Mouse (Mus musculus) E14TG2a.4 (cell line): ENCODE results near the gene Grwd1.

Source experiments
- H3K27me3 ChIP-seq: 2 replicates; pipeline ENCODE4 v1.6.1; 2014; ENCODE audit warnings: low read length, control low read depth; ENCODE audit not compliant: insufficient read depth
- H3K36me3 ChIP-seq: 2 replicates; pipeline ENCODE4 v1.6.1; 2014; ENCODE audit warnings: low read length, control low read depth; ENCODE audit not compliant: insufficient read depth
- H3K4me1 ChIP-seq: replicated peaks from 2 replicates; pipeline ENCODE4 v1.6.1; 2014; ENCODE audit warnings: low read depth, low read length, control low read depth
- H3K4me3 ChIP-seq: replicated peaks from 2 replicates; pipeline ENCODE4 v1.5.1; 2014; ENCODE audit warnings: mild to moderate bottlenecking, low read length
- H3K9me3 ChIP-seq: 2 replicates; pipeline ENCODE4 v1.6.1; 2014; ENCODE audit warnings: low read length, control low read depth
- CTCF ChIP-seq: conservative IDR thresholded peaks from 2 replicates; pipeline ENCODE4 v1.5.1; 2014; ENCODE audit warnings: low read length
- NANOG ChIP-seq: IDR thresholded peaks from 2 replicates; pipeline ENCODE4 v1.6.1; 2014; ENCODE audit warnings: borderline replicate concordance, low read length, mixed read lengths
- POU5F1 ChIP-seq: IDR thresholded peaks from 2 replicates; pipeline ENCODE4 v1.6.1; 2014; ENCODE audit warnings: low read length, borderline replicate concordance

Grwd1 gene

DNA sequence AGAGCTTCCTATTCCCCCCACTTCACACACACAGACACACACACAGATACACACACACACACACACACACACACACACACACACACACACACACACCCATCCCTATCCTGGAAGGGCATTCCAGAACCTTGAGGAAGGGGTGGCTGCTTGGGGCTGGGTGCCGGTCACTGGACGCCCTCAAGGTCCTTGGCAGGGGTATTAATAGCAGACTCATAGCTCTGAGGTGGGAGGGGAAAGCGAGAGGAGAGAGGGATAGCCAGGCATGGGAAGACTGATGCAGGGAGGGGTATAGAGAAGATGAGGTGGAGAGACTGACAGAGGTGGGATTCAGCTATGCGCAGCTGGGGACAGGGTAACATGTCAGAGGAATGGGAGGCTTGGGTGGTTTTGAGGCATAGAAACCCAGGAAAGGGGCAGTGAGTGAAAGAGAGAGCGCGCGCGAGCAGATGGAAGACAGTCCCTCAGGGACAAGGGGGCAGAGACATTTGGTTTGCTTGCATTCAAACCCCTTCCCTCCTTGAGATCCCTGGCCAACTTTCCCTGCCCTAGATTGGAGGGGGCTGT, 38.4 kb upstream of the Grwd1 start:
- H3K27me3 ChIP-seq = peaks cover 55% of the 10 kb centered on the region
- TF ChIP-seq CTCF = no peak
- TF ChIP-seq NANOG = no peak
- TF ChIP-seq POU5F1 = no peak
- H3K4me3 ChIP-seq = no peak overlapping the region
- H3K9me3 ChIP-seq = no peaks in the 10 kb centered on the region
- H3K36me3 ChIP-seq = peaks cover 3% of the 10 kb centered on the region
- peaks cover 49% of the 10 kb centered on the region for H3K4me1 ChIP-seq

DNA sequence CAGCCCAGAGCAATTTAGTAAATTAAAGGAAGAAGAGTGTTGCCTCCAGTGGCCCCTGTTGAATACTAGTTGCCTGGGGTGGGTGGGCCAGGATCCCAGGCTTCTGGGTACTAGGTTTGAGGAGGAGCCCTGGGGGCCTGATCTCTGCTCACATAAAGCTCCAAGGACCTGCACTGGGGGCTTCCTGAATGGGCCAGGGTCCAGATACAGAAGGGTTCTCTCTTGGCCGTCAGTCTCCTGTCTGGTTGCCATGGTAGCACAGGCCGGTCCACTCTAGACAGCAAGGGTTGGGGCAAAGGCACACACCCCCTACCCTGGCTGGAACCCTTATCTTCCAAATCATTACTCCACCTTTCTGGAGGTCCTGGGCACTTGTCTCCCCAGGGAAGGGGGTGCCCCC, 37.1 kb upstream of the Grwd1 start:
- Histone ChIP-seq H3K4me1 (peaks cover 39% of the 10 kb centered on the region), H3K9me3 (no peaks in the 10 kb centered on the region), H3K36me3 (no peaks in the 10 kb centered on the region), H3K4me3 (no peak overlapping the region), H3K27me3 (peaks cover 64% of the 10 kb centered on the region)
- TF ChIP-seq POU5F1 = no peak
- no peak for TF ChIP-seq CTCF
- no peak for TF ChIP-seq NANOG

DNA sequence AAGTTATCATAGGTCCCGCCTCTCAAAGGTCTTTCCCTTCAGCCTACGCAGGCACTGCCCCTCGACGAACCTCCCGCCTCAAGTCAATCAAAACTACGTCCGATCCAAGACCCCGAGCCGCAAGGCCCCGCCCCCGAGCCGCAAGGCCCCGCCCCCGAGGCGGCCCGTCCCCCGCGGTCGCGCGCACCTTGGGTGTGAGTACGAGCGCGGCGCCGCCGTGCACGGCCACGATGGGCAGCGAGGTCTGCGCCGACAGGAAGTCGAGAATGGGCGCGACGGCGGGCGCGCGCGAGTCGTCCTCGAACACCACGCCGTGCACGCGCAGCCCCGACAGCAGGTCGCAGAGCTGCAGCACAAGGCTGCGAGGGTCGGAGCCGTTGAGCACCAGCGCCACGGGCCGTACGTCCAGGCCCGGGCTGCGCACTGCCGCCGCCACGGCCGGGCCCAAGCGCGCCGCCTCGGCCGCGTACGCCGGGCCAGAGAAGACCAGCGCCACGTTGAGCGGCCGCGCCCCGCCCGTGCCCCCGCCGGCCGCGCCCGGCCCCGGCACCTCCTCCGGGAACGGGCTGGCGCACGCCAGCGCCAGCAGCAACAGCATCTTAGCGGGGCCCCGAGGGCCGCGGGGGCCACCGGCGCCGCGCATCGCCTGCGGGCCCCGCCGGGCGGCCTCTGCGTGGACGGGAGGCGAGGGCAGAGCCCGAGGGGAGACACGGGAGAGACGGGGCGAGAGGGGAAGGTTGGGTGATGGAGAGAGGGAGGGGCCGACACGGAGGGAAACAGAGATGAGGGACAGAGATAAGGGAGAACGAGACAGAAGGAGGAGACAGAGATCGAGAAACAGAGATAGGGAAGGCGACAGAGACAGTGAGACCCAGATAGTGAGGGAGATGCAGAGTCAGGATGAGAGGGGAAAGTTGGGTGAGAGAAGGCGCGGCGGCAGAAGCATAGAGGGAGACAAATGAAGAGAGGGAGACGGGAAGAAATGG, 35.5 kb upstream of the Grwd1 start:
- Histone ChIP-seq H3K4me3 (peak overlapping the region; percentile 86), H3K36me3 (no peaks in the 10 kb centered on the region), H3K9me3 (no peaks in the 10 kb centered on the region), H3K4me1 (peaks cover 51% of the 10 kb centered on the region), H3K27me3 (peaks cover 68% of the 10 kb centered on the region)
- no peak for TF ChIP-seq CTCF
- no peak for TF ChIP-seq NANOG
- TF ChIP-seq POU5F1 = no peak

DNA sequence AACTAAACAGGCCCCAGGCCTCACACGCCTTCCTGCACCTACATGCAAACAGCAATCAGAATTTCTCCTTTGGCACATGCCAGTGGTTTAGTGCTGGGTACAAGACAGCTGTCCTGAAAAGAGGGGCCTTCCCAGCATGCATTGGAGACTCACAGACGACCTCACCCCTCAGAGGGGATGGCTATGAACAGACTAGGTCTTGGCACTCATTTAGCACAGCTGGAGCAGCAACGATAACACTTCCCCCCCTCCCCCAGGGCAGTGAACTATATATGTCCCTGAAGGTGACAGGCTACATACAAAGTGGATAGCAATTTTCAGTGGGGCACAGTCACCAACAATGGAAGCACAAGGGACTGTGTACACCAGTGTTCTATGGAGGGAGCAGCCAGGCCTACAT, 33.7 kb upstream of the Grwd1 start:
- Histone ChIP-seq H3K4me3 (no peak overlapping the region), H3K9me3 (no peaks in the 10 kb centered on the region), H3K4me1 (peaks cover 35% of the 10 kb centered on the region), H3K27me3 (peaks cover 63% of the 10 kb centered on the region), H3K36me3 (no peaks in the 10 kb centered on the region)
- TF ChIP-seq POU5F1 (no peak), CTCF (no peak), NANOG (no peak)

DNA sequence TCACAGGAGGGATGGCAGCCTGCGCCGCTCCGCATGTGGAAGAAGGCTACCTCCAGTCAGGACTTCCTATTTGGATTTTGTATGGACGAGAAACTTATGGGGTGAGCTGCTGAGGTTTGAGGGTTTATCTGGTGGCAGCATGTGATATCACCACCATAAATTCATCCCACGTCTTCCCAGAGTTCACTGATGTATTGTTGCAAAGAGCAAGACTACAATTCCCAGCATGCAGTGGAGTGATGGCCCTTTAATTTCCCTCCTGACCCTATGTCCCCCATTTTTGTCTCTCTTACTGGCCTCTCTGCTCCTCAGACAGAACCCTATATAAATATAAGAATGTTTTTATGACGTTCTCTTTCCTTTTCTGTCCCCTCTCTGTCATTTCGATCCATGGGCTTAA, 32.1 kb upstream of the Grwd1 start:
- Histone ChIP-seq H3K4me3 (peak overlapping the region; percentile 74; the same call in 1 of the 2 replicates), H3K9me3 (no peaks in the 10 kb centered on the region), H3K27me3 (peaks cover 60% of the 10 kb centered on the region), H3K4me1 (peaks cover 30% of the 10 kb centered on the region), H3K36me3 (no peaks in the 10 kb centered on the region)
- TF ChIP-seq NANOG (no peak), POU5F1 (no peak), CTCF (no peak)

DNA sequence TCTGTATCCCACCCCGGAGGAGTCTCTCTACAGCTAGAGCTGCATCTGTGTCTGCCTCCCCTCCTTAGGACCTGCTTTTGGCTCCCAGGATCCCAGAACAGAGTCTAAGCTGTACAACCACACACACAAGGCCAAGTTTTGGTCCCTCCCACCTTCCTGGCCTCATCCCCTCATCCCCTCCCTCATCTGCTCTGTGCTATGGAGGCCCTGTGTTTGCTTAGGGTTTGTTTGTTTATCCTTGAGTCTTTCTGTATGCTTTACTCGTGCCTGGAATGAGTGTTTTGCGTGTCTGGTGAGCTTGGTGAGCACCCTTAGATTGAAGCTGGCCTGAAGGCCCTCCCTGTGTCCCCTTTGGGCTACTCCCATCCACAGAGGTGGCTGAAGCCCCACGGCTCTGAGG, 28.3 kb upstream of the Grwd1 start:
- Histone ChIP-seq H3K9me3 (no peaks in the 10 kb centered on the region), H3K27me3 (peaks cover 58% of the 10 kb centered on the region), H3K4me3 (no peak overlapping the region), H3K36me3 (no peaks in the 10 kb centered on the region), H3K4me1 (peaks cover 32% of the 10 kb centered on the region)
- TF ChIP-seq POU5F1 = no peak
- no peak for TF ChIP-seq CTCF
- no peak for TF ChIP-seq NANOG

DNA sequence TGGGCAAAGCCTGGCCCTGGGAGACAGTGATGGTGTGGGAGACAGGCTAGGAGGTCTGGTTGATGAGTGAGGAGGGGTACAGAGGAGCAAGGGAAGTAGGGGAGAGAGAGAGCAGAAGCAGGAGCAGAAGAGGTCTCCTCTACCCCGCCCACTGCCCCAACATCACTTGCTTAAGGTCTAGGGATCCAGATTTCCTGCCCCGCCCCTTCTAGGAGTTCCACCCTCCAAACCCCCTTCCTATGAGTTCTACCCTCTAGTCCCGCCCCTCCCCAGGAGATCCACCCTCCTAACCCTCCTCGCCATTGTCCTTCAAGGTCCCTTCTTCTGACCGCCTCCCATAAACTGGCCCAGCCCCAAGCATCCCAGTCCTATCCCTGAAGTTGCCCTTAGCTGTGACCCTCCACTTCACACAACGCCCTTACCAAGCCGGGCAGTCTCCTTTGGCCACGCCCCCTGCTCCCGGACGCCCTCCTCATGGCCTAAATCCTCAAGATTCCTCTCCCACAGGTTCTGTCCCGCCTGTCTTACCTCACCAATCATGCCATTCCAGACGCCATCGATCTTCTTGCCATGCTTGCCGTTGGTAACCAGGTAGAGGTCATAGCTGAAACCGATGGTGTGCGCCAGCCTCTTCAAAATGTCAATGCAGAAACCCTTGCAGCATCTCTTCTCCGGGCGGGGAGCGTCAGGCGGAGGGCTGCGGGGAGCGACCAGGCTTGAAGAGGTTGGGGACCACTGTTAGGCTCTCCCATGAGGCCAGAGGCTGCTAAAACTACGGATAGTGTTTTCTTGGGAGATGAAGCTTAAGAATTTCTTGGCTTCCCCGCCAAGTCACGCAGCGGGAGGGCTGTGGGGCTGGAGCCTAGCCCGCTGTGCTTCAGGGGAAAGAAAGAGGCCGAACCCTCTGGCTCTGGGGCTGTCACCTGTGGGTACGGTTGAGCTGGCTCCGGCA, 26.5 kb upstream of the Grwd1 start:
- H3K4me3 ChIP-seq = peak overlapping the region; percentile 74
- no peak for TF ChIP-seq POU5F1
- no peak for TF ChIP-seq NANOG
- TF ChIP-seq CTCF = no peak
- H3K27me3 ChIP-seq = peaks cover 46% of the 10 kb centered on the region
- H3K4me1 ChIP-seq = peaks cover 32% of the 10 kb centered on the region
- H3K9me3 ChIP-seq = no peaks in the 10 kb centered on the region
- no peaks in the 10 kb centered on the region for H3K36me3 ChIP-seq

DNA sequence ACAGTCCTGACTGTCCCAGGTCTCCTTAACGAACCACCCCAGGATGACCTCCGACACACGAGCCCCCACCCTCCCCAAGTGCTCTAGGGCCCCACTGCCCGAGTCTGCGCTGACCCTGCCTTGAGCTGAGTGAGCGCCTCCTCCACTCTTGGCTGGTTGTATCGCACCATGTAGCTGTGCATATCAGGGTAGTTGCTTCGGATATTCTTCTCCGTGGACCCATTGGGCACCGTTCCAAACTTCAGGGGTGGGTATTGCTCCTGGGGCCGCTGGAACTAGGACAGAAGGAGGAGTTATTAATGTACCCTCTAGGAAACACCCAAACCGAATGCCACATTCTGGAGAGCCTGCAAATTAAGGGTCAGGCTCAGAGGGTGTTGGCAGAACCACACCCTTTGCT, 22.3 kb upstream of the Grwd1 start:
- TF ChIP-seq NANOG = no peak
- no peak for TF ChIP-seq POU5F1
- TF ChIP-seq CTCF = no peak
- H3K9me3 ChIP-seq = no peaks in the 10 kb centered on the region
- H3K36me3 ChIP-seq = no peaks in the 10 kb centered on the region
- peaks cover 23% of the 10 kb centered on the region for H3K4me1 ChIP-seq
- peaks cover 17% of the 10 kb centered on the region for H3K27me3 ChIP-seq
- H3K4me3 ChIP-seq = no peak overlapping the region
